Mouse (Mus musculus): ENCODE results near the gene Chd1. TPM values are rescaled to one million over a fixed set of nuclear protein-coding genes. Genes with fewer than 3 reads are reported as not detected.
"Not testable (repeated sequence)": the region's sequence is repeated elsewhere in the genome, so short reads cannot be mapped to it uniquely, and the experiment has no call there.

Gene Chd1
- polyA plus RNA-seq, 1 experiment from 2014 or later: 45.8 TPM

DNA sequence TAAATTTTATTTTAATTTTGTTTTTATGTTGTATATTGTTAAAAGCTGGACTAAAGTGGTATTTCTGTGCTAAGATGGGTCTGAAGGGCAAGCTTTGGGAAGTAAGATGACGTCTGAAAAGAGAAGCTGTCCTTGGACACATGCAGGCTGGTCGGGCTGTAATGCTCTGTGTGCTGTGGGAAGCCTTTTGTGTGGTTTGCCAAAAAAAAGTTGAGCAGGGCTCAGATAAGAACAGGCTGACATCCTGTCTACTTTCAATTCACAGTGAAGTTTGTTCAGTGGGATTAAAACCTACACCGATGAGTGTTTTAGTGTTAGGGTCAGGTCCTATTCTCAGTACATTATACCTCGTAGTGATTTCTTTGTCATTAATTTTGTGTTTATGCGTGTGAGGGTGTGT, 38.6 kb downstream of the Chd1 start:
- Histone ChIP-seq H3K9me3 (no peaks in the 10 kb centered on the region), H3K4me1 (no peaks in the 10 kb centered on the region), H3K4me3 (no peak overlapping the region), H3K4me2 (replicated peaks) (no peak overlapping the region), H3K27ac (replicated peaks) (no peak overlapping the region), H3K9ac (replicated peaks) (no peak overlapping the region), H3K27me3 (no peaks in the 10 kb centered on the region), H3K36me3 (peaks cover 55% of the 10 kb centered on the region)
- WGBS: 86% methylated on average over 5 of the region's 5 CpGs
- no peak for ATAC-seq (ENCODE audit: low FRiP score, low read depth)

DNA sequence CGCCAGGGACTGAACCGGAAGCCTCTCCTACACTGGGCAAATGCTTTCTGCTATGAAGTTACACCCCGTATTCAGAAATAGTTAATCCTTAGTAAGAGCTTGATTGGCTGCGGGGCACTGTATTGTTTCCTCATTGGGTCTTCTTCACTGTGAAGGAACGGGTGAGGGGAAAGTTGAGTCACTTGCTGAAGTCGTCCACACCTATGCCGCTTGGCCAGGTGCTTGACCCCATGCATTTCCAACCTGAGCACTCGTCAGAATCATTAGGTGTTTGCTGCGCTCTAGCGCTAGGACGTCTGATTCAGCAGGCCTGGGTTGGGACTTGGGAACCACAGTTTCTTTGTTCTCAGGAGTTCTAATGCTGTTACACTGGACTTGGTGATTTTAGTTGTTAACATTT, 41.9 kb downstream of the Chd1 start:
- peaks cover 67% of the 10 kb centered on the region for H3K36me3 ChIP-seq
- no peaks in the 10 kb centered on the region for H3K4me1 ChIP-seq
- H3K4me3 ChIP-seq: no peak overlapping the region
- ATAC-seq (ENCODE audit: low FRiP score, low read depth): no peak
- no peak overlapping the region for H3K4me2 ChIP-seq (replicated peaks)
- H3K9ac ChIP-seq (replicated peaks): no peak overlapping the region
- no peak overlapping the region for H3K27ac ChIP-seq (replicated peaks)
- 86% methylated on average over 11 of the region's 11 CpGs for WGBS
- no peaks in the 10 kb centered on the region for H3K9me3 ChIP-seq
- no peaks in the 10 kb centered on the region for H3K27me3 ChIP-seq

DNA sequence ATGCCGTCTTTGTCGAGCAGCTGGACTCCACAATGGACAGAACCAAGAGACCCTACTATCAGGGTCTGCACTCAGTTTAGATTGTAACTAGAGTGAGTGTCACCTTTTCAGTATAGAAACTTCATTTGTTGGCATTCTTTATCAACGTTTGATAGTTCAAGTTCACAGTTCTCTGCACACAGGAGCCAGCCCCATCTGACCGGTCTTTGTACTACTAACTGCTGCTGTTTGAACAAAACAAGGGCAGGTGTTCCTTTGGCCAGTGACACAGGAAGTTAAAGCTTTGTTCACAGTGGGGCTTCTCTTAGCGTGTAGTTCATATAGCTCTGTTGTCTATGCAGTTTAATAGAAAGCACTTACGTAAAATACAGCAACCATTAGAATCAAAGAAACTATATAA, 43.3 kb downstream of the Chd1 start:
- WGBS: 91% methylated on average over 6 of the region's 6 CpGs
- H3K4me2 ChIP-seq (replicated peaks): no peak overlapping the region
- H3K36me3 ChIP-seq: peaks cover 70% of the 10 kb centered on the region
- H3K9ac ChIP-seq (replicated peaks): no peak overlapping the region
- no peak overlapping the region for H3K27ac ChIP-seq (replicated peaks)
- no peak overlapping the region for H3K4me3 ChIP-seq
- ATAC-seq (ENCODE audit: low FRiP score, low read depth): no peak
- no peaks in the 10 kb centered on the region for H3K9me3 ChIP-seq
- no peaks in the 10 kb centered on the region for H3K4me1 ChIP-seq
- H3K27me3 ChIP-seq: no peaks in the 10 kb centered on the region

DNA sequence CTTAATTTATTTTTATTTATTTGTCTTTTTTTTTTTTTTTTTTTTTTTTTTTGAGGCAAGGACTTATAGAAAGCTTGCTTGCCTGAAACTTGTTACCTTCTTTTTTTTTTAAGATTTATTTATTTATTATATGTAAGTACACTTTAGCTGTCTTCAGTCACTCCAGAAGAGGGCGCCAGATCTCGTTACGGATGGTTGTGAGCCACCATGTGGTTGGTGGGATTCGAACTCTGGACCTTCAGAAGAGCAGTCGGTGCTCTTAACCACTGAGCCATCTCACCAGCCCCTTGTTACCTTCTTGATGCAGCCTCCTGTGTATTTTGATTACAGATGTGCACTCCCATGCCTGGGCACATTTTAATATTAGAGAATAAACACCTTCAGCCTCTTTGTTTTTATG, 46.5 kb downstream of the Chd1 start:
- not testable (repeated sequence) for H3K27me3 ChIP-seq; H3K9ac ChIP-seq (replicated peaks); H3K27ac ChIP-seq (replicated peaks); H3K4me1 ChIP-seq; H3K4me2 ChIP-seq (replicated peaks); H3K9me3 ChIP-seq; H3K4me3 ChIP-seq; ATAC-seq (ENCODE audit: low FRiP score, low read depth)
- 89% methylated on average over 5 of the region's 5 CpGs for WGBS
- H3K36me3 ChIP-seq: peaks cover 74% of the 10 kb centered on the region

DNA sequence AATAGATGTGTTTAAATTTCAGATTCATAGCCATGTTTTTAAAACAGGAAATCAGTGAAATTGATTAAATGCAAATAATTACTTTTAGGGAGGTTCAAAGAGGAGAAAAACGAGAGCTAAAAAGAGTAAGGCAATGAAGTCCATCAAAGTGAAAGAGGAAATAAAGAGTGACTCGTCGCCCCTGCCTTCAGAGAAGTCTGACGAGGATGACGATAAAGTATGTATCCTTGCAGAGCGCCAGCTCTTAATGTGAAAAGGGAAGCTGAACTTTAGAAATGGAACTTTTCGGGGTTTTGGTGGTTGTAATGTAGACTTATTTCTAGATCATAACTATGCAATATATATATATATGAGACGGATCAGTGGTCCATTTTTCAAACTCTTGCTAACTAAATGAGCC, 56.4 kb downstream of the Chd1 start:
- no peak overlapping the region for H3K9ac ChIP-seq (replicated peaks)
- ATAC-seq (ENCODE audit: low FRiP score, low read depth): no peak
- WGBS: 91% methylated on average over 8 of the region's 8 CpGs
- H3K4me1 ChIP-seq: no peaks in the 10 kb centered on the region
- no peaks in the 10 kb centered on the region for H3K9me3 ChIP-seq
- H3K4me2 ChIP-seq (replicated peaks): no peak overlapping the region
- H3K27me3 ChIP-seq: no peaks in the 10 kb centered on the region
- H3K27ac ChIP-seq (replicated peaks): no peak overlapping the region
- H3K36me3 ChIP-seq: peaks cover 73% of the 10 kb centered on the region
- H3K4me3 ChIP-seq: no peak overlapping the region

DNA sequence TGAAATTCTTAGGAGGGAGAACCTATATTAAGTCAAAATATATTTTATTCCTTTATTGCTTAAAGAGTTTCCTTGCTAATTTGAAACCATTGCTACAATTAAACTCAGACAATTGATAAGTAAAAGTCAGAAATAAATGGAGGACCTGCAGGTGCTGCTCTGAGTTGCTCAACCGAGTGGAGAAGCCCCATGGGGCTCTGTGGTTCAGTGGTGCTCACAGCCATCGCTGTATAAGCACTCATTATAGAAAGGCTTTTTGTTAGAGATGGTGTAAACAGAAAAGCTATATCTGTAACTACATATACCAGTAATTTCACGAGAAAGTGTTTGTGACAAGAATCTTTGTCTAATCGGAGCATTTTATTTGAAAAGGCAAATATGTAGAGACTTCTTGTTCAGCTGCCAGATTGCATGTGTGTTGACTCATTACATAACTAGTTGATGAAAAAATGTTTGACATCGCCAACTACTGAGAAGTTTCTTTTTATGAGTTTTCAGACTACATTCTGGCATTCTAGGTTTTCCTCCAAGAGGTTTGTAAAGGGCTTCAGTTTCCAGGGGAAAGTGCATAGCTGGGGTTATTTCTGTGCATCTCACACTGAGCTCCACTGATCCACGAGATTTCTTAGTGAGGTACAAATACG, 64.4 kb downstream of the Chd1 start:
- no peaks in the 10 kb centered on the region for H3K9me3 ChIP-seq
- no peak overlapping the region for H3K27ac ChIP-seq (replicated peaks)
- no peak overlapping the region for H3K4me3 ChIP-seq
- no peak overlapping the region for H3K4me2 ChIP-seq (replicated peaks)
- peaks cover 57% of the 10 kb centered on the region for H3K36me3 ChIP-seq
- H3K27me3 ChIP-seq: no peaks in the 10 kb centered on the region
- H3K9ac ChIP-seq (replicated peaks): no peak overlapping the region
- no peak for ATAC-seq (ENCODE audit: low FRiP score, low read depth)
- WGBS: 90% methylated on average over 7 of the region's 7 CpGs
- H3K4me1 ChIP-seq: no peaks in the 10 kb centered on the region

DNA sequence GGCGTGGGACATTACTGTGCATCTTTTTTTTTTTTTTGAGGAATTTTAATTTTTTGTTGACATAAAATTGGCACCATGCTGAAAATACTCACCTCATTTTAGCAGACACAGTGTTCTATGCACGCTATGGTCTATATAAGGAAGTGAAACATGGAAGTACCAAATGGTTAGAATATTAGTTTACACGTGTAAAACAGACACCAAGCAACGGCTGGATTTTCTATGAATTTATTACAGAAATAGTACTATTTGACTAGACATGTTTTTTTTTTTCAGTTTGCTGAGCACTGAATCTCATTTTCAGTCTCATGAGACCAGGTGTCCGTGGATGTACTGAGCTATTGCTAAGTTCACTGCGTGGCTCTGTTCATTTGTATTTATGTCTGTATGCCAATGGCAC, 69.2 kb downstream of the Chd1 start:
- H3K27ac ChIP-seq (replicated peaks): no peak overlapping the region
- no peak for ATAC-seq (ENCODE audit: low FRiP score, low read depth)
- no peak overlapping the region for H3K4me2 ChIP-seq (replicated peaks)
- no peaks in the 10 kb centered on the region for H3K4me1 ChIP-seq
- no peak overlapping the region for H3K9ac ChIP-seq (replicated peaks)
- no peak overlapping the region for H3K4me3 ChIP-seq
- WGBS: 86% methylated on average over 6 of the region's 6 CpGs
- no peaks in the 10 kb centered on the region for H3K27me3 ChIP-seq
- peaks cover 19% of the 10 kb centered on the region for H3K36me3 ChIP-seq
- H3K9me3 ChIP-seq: no peaks in the 10 kb centered on the region

DNA sequence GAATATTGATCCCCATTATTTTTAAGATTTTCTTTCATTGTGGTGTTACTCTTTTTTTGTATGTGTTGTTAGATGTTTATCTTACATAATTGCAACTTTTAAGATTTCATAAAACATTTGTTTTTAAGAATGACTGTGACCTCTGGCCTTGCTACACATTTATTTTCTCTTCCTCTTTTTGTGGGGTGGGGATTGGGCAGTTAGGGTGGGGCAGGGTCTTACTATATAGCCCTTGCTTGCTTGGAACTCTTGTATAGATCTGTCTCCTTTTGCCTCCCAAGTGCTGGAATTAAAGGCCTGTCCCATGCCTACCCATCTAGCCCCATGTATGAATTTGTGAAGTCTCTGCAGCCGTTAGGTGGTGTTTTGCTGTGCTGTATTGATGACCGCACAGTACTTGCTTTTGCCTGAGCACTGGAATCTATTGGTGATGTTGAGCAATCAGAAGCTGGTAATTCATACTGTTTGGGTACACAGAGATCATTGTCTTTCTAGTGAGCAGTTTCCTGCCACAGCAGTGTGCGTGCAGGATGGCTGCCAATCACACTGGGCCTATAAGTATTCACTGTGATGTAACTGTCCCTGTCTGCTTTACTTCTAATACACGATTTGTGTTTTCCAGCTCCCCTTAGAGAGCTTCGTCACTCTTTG, 69.9 kb downstream of the Chd1 start:
- Histone ChIP-seq H3K9me3 (no peaks in the 10 kb centered on the region), H3K27me3 (no peaks in the 10 kb centered on the region), H3K36me3 (peaks cover 12% of the 10 kb centered on the region), H3K27ac (replicated peaks) (no peak overlapping the region), H3K4me1 (no peaks in the 10 kb centered on the region), H3K4me2 (replicated peaks) (no peak overlapping the region), H3K4me3 (no peak overlapping the region), H3K9ac (replicated peaks) (no peak overlapping the region)
- WGBS: 85% methylated on average over 5 of the region's 5 CpGs
- no peak for ATAC-seq (ENCODE audit: low FRiP score, low read depth)

DNA sequence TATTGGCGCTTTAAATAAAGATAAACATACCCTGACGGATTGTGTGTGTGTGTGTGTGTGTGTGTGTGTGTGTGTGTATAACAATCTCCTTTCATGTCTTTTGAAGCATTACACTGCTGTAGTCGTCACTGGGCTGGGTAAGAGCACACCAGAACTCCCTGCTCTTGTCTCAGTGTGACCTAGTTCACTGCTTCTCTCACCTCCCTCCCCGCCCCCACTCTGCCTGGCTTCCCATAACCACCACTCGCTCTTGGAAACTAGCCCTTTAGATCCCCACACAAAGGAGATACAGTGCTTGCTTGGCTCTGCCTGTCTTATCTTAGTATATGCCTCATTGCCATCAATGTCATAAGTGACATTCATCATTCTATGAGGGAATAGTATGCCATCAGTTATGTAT, 71.6 kb downstream of the Chd1 start:
- 78% methylated on average over 5 of the region's 5 CpGs for WGBS
- Histone ChIP-seq H3K4me1 (no peaks in the 10 kb centered on the region), H3K36me3 (no peaks in the 10 kb centered on the region), H3K4me2 (replicated peaks) (no peak overlapping the region), H3K27ac (replicated peaks) (no peak overlapping the region), H3K9me3 (no peaks in the 10 kb centered on the region), H3K27me3 (no peaks in the 10 kb centered on the region), H3K4me3 (no peak overlapping the region), H3K9ac (replicated peaks) (no peak overlapping the region)
- ATAC-seq (ENCODE audit: low FRiP score, low read depth): no peak

DNA sequence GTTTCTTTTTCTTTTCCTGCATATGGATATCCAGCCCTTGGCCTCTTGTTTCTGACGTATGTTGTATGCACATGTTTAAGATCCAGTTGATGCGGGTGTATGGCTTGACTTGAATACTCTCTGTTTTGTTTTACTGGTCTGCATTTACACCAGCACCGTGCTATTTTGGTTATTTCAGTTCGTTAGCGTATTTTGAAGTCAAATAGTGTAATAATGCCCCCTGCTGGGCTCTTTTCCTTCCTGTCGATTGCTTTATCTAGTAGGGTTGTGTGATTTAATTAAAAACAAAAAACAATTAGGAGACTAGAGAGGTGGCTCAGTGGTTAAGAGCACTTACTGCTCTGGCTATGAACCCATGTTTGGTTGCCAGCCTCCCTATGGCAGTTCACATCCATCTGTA, 73.2 kb downstream of the Chd1 start:
- ATAC-seq (ENCODE audit: low FRiP score, low read depth): no peak
- no peak overlapping the region for H3K4me2 ChIP-seq (replicated peaks)

DNA sequence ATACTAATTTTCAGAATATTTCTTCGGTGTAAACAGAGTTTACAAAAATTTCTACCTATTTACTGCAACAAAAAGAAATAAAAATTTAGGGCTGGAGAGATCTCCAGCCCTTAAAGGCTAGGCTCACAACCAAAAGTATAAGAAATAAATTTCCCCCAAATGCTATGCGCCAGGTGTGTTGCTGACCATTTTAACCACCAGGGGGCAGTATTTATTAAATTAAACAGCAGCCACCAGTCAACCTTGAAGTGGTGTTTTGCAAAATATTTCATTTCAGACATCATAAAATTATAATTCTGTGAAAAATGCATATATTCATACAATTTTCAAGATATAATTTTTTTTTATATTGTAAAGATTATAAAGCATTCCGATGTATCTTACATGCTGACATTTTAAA, 82.3 kb downstream of the Chd1 start:
- peak; percentile 56; the same call in 1 of the 2 replicates for ATAC-seq (ENCODE audit: low FRiP score, low read depth)
- H3K36me3 ChIP-seq: no peaks in the 10 kb centered on the region
- no peaks in the 10 kb centered on the region for H3K4me1 ChIP-seq
- H3K27ac ChIP-seq (replicated peaks): no peak overlapping the region
- H3K9ac ChIP-seq (replicated peaks): no peak overlapping the region
- no peak overlapping the region for H3K4me2 ChIP-seq (replicated peaks)
- no peaks in the 10 kb centered on the region for H3K27me3 ChIP-seq
- no peaks in the 10 kb centered on the region for H3K9me3 ChIP-seq
- WGBS: 23% methylated on average over 3 of the region's 3 CpGs
- H3K4me3 ChIP-seq: no peak overlapping the region

More for the DNA sequence above, 73.2 kb downstream of the Chd1 start:
- no peaks in the 10 kb centered on the region for H3K9me3 ChIP-seq
- no peaks in the 10 kb centered on the region for H3K36me3 ChIP-seq
- H3K4me3 ChIP-seq: no peak overlapping the region
- no peaks in the 10 kb centered on the region for H3K27me3 ChIP-seq
- no peak overlapping the region for H3K9ac ChIP-seq (replicated peaks)
- 86% methylated on average over 6 of the region's 6 CpGs for WGBS
- H3K4me1 ChIP-seq: no peaks in the 10 kb centered on the region
- no peak overlapping the region for H3K27ac ChIP-seq (replicated peaks)

DNA sequence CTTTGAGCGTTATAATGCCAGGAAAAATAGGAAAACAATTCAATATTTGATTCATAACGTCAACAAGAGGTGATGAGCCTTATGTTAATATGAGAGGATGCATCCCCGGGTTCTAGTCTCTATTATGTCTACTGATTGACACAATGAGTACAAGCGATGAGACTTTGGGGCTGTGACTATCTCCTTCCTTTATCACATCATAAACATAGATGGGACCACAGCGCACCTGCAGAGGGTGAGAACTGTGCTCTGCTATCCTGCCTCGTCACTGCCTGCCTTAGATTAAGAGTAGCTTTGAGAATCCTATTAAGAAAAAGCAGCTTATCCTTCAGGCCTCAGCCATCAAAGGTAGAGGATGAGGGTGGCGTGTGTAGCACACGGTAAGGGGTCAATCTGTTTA, 85.9 kb downstream of the Chd1 start:
- no peak for ATAC-seq (ENCODE audit: low FRiP score, low read depth)
- no peak overlapping the region for H3K4me3 ChIP-seq
- H3K9ac ChIP-seq (replicated peaks): no peak overlapping the region
- no peak overlapping the region for H3K4me2 ChIP-seq (replicated peaks)
- H3K27ac ChIP-seq (replicated peaks): no peak overlapping the region
- no peaks in the 10 kb centered on the region for H3K4me1 ChIP-seq
- no peaks in the 10 kb centered on the region for H3K36me3 ChIP-seq
- no peaks in the 10 kb centered on the region for H3K9me3 ChIP-seq
- no peaks in the 10 kb centered on the region for H3K27me3 ChIP-seq
- WGBS: 81% methylated on average over 8 of the region's 8 CpGs

All from midbrain, embryonic 12.5 days (tissue).